Mouse (Mus musculus) urinary bladder, postnatal 10 days (tissue): ENCODE measurements around the gene Cyb5b.
"Not testable (repeated sequence)": the region's sequence is repeated elsewhere in the genome, so short reads cannot be mapped to it uniquely, and the experiment has no call there.

ENCODE experiments used
- DNase-seq: peaks from one replicate; pipeline ENCODE4 v3.0.0; 2022; ENCODE audit warnings: low spot score

Cyb5b gene

DNA sequence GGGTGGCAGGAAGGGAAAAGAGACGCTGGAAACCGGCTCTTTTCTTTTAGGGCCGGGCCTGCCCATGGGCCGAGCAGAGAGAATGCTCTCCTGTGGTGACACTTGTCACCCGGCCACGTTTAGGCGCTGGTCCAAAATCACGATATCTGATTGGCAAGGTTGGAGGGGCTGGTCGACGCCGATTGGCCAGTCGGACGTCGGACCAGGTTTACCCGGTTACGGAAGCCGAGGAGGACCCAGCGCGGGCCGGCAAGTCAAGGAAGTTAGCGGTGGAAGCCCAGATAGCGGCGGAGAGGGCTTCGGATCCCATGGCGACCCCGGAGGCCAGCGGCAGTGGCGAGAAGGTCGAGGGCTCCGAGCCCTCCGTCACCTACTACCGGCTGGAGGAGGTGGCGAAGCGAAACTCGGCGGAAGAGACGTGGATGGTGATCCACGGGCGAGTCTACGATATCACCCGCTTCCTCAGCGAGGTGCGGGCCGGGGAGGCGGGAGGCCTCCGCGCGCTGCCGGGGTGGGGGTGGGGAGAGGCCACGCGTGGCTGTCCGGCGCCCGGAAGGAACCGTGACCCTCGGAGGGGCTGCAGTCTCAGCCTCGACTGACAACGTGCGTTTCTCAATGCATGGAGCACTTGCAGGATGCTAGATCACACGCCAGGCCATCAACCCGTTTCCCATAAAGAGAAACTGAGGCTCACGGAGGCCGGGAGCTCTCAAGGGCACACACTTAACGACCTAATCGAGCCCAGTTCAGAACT is at the start of gene Cyb5b:
TSS of gene Cyb5b (plus strand) at position 237 of the 754 bp plus-strand sequence.
- DNase-seq = peak; percentile 78

DNA sequence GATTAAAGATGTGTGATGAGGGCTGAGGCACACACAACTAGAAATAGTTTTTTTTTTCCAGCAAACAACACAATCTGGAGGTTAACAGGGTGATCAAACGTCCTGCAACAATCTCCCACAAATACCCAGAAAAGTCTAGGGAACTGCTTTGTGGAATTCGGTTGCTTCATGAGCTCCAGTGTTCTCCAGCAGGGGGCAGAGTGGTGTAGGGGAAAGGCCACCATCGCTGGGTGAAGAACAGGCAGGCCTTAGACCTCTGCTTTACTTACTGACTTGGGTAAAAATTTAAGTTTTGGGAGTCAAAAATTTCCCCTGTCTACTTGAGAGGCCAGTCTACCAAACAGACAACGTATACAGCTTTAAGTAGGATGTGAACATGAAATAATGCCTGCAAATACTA is 45.9 kb upstream of the Cyb5b start:
- peak; percentile 34 for DNase-seq

DNA sequence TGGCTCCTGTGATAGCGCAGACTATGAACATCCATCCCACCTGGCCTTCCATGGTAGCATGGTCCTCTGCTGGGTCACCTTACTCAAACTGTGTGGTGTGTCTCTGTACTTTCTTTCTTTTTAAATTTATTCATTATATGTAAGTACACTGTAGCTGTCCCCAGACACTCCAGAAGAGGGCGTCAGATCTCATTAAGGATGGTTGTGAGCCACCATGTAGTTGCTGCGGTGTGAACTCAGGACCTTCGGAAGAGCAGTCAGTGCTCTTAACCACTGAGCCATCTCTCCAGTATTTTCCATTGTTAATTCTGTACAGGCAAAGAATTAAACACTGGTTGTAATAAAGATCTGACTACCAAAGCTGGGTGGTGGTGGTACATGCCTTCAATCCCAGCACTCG is 42.4 kb upstream of the Cyb5b start:
- DNase-seq = not testable (repeated sequence)

DNA sequence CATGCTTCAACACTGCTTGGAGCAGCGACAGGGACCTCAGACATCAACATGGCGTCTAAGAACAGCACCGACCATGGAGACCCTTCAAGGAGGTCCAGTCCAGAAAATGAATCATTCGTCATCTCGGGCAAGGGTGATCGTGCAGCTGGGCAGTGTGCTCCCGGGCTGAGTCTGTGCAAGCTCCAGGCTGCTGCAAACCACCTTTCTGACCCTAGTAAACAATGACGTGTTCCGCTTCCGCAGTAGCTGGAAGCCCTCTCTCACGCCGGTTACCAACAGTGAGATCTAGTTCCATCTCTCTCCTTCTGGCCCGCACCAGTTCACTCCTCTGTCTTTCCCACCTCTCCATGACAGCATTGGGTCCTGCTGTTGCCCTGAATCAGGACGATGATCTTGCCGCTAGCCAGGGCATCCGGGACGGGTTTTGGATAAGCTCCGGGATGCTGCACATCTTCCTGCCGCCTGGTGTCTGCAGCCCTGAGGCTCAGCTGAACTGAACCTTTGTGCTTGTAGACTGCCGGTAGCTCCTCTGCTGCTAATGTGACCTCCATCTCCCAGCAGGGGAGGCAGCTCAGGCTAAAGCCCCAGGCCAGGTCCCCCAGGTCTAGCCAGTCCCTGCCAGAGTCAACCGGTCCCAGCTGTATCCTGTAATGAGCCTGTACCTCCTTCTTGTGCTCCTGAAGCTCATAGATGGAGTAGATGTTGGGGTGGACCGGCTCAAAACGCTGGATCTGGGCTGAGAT is 41.3 kb upstream of the Cyb5b start:
- DNase-seq = no peak

DNA sequence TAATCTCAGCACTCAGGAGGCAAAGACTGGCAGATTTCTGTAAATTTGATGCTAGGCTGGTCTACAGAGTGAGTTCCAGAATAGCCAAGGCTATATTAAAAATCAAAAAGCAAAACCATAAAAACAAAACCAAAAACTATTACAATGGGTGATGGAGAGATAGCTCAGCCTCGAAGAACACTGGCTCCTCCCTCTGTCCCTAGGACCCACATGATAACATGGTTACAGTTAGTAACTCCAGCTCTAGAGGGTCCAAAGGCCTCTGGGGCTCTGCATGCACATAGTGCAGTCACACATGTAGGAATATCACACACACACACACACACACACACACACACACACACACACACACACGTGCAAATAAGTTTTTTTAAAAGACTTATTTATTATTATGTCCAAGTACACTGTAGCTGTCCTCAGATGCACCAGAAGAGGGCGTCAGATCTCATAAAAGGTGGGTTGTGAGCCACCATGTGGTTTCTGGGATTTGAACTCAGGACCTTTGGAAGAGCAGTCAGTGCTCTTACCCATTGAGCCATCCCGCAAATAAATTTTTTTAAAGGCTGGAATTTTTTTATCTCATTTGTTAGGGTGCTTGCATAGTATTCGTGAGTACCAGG is 40.5 kb upstream of the Cyb5b start:
- DNase-seq = no peak

DNA sequence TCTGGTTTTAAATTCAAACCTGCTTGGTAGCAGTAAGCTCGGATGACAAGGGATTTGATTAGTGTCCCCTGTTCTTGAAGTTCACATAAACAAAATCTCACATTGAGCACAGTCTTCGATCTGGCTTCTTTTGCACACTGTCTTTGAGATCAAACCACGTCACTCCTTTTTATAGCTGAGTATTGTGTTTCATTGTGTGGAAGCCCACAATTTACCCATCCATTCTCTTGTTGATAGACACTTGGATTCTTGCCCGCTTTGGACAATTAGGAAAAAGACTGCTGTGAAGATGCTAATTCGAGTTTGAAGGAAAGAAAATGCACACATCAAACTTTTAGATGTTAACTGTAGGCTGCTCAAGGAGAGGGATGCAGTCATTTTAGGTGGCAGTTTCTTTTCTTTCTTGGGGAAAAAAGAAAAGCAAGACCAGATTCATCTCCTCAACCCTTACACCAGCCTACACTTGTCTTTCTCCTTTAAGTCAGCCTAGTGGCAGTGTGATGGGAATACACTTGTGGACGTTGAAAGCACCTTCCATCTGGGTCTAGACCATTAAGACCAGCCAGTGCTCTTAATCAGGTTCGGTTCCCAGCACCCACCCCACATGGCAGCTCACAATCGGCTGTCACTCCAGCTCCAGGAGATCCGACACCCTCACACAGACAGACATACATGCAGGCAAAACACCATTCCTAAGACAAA is 39.7 kb upstream of the Cyb5b start:
- no peak for DNase-seq

DNA sequence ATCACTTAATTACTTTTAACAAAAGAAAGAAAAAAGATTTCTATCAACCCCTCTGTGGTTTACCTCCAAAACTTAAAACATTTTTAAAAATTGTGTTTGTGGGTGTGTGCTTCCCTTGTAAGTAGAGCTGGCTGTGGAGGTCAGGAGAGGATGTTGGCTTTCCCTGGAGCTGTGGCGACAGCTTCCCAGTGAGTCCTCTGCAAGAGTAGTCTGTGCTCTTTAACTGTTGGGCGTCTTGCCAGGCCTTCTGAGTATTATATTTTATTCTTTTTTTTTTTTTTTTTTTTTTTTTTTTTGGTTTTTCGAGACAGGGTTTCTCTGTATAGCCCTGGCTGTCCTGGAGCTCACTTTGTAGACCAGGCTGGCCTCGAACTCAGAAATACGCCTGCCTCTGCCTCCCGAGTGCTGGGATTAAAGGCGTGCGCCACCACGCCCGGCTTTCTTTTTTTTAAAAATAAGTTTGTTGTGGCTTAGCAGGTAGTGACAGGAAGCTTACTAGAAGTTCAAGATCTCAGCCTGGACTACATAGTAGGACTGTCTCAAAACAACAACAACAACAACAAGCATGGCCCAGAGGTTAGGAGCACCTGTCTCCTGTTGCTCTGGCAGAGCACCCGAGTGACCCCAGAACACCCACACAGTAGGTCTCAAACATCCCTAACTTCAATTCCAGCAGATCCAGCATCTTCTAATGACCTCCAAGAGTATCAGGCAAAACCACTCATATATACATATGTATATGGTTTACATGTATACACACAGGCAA is 38.9 kb upstream of the Cyb5b start:
- DNase-seq = no peak

DNA sequence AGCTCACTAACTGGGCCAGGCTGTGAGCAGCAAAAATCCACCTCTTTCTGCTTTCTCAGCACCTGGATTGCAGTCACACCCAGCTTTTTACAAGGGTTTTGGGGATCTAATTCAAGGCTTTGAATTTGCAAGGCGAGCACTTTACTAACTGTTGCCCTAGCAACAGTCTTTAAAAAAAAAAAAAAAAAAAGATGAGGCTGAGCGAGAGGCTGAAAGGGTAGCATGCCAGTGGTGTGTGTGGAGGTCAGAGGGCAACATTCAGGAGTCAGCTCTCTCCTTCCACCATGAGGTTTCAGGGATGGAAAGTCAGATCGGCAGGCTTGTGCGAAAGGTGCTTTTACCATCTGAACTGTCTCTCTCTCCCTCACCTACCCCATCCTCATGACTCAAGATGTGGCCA is 37.2 kb upstream of the Cyb5b start:
- no peak for DNase-seq

DNA sequence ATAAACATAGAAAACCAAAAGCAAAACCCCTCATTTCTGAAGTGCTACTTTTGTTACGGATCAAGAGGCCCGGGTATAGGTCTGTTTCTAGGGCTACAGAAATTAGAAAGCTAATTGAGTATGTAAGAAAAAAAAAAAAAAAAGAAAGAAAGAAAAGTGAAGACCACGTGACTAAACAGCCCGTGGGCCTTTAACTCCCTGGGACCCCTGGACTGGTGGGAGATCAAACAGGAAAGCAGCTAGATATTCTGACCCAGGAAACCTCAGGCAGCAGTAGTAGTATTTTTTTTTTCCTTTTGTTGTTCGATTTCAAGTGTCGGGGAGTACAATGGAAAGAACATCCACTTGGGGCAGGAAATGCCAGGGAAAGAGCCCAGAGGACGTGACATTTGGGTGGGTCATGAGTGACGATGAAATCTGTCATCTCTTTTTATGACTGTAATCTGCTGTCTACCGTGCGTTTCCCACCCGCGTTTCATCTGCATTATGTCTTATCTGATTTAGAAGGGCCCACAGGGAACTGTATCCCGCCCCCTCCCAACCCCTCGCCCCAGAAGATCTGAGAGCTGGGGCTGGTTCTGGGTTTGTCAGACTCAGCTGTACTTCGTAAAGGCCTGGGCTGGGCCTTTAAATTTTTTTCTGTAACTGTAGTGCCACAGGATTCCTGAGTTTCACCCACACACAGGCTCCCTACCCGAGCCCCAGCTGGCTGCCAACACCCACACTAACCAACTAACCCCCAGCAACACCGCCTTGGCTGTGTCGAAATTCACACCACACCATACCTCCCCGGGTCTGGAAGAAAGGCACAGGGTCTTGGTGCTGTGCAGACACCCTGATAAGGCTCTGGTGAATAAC is 36.1 kb upstream of the Cyb5b start:
- DNase-seq = no peak

DNA sequence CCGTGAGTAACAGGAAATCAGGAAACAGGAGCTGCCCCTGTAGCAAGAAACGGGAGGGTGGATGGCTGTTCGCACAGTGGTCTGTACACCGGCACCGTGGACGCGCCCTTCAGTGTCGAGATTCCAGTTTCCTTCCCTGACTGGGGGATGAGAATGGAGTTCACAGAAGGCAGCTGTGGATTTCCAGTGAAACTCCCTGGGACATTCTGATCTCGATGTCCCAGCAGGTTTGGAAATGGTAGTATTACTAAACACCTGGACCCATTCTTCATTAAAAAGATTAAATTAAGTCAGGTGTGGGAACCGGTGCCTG is 35.5 kb upstream of the Cyb5b start:
- no peak for DNase-seq

DNA sequence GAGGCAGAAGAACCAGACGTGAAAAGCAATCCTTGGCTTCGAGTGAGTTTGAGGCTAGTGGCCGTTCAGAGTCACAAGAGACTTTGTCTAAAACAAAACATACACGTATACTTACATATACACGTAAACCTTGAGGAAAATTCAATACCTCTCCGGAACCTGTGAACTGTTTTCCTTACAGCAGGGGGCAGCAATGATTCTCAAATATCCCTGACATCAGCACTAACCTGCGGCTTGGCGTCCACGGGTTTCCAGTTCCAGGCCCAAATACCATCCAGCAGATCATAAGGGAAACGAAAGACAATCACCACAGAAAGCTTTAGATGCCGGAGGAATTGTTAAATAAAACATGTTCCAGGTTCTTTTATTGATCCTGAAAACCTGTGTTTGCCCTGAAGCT is 34.4 kb upstream of the Cyb5b start:
- DNase-seq = no peak

DNA sequence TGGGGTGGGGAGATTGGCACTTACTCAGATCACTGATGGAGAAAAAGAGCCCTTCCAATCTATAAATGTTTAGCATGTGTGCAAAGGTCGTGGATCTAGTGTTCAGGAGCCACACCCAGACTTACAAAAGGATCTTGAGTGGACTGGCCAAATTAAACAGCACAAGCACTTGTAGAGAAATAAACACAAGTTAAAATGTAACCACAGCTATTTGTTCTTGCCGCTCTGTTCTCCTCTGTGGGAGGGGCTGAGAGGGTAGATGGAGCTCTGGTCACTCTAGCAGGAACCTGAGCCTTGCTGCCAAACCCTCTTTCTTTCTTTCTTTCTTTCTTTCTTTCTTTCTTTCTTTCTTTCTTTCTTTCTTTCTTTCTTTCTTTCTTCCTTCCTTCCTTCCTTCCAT is 33.4 kb upstream of the Cyb5b start:
- no peak for DNase-seq

DNA sequence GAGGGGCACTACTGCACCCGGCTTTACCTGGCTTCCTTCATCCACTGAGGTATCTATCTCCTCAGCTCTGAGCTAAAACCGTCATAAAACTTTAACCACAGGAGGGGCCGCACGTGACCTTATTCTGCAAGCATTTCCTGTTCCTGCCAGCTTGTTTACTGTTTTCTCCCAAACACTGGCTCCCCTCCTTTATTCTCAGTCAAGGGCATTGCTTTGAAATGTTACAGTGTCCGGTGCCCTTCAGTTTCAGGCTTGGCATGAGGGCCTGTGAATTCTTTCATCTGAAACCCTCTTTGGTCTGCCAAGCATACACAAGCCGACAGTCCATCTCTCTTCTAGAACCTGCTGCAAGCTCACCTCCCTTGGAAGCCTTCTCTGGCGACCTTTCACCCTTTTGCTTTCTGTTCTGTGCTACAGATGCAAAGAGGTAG is 31.6 kb upstream of the Cyb5b start:
- no peak for DNase-seq

DNA sequence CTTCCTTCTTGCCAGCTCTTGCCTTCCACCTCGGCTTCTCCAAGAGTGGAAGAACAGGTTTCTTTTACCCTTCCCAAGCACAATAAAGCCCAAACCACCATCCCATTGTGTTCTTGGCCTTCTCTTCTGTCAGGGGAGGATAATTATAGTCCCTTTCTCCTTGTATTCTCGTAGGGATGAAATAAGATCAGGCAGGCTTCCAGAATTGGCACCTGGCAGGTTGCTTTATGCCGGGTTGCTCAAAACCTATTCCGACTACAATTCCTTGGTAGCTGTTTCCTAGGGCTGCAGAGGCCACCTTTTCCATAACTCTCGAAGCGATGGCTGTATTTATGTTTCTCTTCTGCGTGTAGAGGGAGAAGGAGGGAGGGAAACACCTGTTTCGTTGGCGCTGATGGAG is 31.0 kb upstream of the Cyb5b start:
- DNase-seq = no peak

DNA sequence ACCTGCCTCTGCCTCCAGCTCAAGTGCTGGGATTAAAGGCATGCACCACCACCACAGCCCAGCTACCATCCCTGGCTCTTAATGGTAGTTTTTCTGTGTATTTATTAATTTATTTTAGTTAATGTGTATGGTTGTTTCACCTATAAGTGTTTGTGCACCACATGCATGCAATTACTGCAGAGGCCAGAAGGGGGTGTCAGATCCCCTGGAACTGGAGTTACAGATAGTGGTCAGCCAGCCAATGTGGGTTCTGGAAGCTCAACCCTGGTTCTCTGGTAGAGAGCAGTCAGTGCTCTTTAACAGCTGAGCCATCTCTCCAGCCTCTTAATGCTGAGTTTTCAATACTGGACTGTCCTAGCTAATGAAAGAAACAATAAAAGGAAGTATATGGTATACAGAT is 29.6 kb upstream of the Cyb5b start:
- DNase-seq = no peak

DNA sequence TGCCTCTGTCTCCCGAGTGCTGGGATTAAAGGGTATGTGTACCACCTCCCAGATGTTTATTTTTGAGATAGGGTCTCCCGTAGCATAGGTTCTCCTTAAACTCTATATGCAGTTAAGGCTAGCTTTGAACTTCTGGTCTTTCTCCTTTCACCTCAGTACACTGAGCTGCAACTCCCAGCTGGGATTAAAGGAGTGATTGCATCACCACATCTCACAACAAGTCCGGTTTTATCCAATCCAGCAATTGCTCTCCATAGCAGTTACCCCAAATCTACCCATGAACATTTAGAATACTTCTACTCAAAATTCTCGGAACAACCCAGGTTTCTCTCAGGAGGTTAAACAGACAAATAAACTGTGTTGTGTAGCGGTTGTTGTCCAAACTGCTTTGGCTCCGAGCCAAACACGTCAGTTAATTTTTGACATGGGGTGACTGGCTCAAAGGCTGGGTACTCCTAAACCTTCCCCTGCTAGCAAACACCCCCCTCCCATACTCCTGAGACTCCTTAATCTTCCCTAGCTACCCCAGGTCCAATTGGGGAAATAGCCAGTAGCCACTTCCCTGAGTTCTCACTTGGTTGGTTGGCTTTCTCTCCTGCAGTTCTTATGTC is 28.7 kb upstream of the Cyb5b start:
- DNase-seq = no peak

DNA sequence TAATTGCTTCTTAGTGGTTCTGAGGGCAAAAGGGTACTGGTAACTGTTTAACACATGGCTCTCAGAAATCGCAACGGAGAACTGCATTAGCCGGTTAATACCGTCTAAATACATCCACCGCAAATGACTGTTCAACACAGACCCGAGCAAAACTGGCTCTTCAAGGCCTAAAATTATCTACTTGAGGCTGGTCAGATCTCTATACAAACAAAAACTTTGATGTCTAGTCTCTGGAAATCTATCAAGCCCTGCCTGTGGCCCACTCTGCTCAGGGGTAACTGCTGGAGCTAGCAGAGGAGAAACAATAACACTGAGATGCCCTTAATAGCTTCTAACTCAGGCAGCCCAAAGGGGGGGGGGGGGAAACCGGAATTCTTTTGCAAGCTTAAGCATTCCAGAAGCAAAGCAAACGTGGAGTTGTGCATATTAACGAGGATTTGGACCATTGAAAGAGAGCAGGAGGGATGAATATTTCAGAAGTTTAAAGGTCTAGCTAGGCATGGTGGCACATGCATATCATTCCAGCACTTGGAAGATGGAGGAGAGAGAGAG is 27.3 kb upstream of the Cyb5b start:
- DNase-seq = no peak

DNA sequence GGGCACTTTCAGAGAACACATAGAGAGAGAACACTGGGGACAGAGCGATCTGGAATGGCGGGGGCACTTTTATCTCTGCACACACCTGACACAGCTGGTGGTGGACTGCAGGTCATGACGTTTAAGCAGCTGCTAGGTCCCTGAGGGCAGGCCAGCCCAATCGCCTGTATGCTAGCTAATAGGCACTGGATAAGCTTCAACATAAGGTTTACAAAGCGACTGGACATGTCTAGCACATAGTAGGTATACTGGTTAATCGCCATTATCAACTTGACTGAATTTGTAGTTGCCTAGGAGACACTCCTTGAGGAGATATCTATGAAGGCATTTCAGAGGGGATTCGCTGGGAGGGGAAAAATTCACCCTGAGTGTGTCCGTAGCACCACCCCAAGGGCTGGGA is 26.1 kb upstream of the Cyb5b start:
- no peak for DNase-seq

DNA sequence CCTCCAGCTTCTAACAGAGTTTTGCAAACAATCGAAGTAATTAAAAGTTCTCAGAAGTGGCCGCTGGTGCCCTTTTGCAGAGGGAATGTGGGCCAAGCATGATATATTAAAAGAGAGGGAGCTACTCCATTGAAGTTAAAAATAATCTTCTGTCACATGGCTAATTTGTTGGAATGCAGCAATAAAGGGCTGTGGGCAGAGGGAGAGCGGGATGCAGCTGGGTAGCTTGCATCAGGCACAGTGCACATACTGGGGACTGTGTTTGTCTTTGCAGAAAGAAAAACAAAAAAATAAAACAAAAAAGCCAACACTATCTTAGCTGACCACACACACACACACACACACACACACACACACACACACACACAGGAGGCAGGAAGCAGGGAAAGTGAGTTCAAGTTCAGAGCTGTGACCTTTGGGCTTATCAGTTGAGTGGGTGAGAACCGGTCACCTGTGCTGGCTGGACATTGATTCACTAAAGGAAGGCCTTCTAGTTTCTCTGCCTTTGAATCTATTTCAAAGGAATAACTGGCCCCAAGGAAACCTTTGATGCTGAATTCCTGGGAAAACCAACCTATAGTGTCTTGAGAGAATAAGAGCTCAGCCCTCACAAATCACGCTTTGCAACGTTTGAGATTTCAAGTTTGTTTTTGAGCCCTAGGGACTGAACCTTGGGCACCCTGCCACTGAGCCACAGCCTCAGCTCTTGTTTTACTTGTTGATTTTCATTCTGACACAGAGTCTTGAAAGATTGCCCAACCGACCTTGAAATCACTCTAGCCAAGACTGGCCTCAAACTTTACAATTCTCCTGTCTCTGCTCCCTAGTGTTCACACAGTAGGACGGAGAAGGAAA is 21.0 kb upstream of the Cyb5b start:
- DNase-seq = no peak
